Mouse (Mus musculus) Patski (cell line): ENCODE results near the gene 1110032A03Rik. TPM values are rescaled to one million over a fixed set of nuclear protein-coding genes. Genes with fewer than 3 reads are reported as not detected.

ENCODE experiments used
- ATAC-seq: fragments of 100-300 bp; one replicate; pipeline ENCODE4 v1.8.0; 2021
- CTCF ChIA-PET: fragments of 350-600 bp; sonication (Branson Sonifier 250); formaldehyde crosslinking; loops from one replicate; lab custom pipeline; 2022; ENCODE audit warnings: inconsistent platforms; lab: Charles Lee
- POLR2A ChIA-PET: fragments of 350-600 bp; sonication (Branson Sonifier 250); formaldehyde crosslinking; loops from one replicate; lab custom pipeline; 2022; ENCODE audit warnings: antibody characterized with exemption, inconsistent platforms; lab: Charles Lee
- DNase-seq: peaks from one replicate; pipeline ENCODE4 v3.0.0-alpha.2; 2011; ENCODE audit warnings: low read depth, low spot score
- H3K27me3 ChIP-seq: fragments of 371-371 bp; one replicate; pipeline ENCODE4 v1.5.1; 2021
- CTCF ChIP-seq: fragments of 100-300 bp; IDR thresholded peaks from one replicate; pipeline ENCODE4 v1.5.1; 2021
- in situ Hi-C: fragments of 300-500 bp; cut with MboI; formaldehyde crosslinking; loops from 3 replicates; pipeline ENCODE4 v1.11.1; 2018; ENCODE audit warnings: low pct_unique_long_range_greater_than_20kb, mixed read lengths
- polyA plus RNA-seq: library from polyadenylated mRNA; unstranded; gene quantifications from one replicate; pipeline ENCODE4 v1.2.3, GENCODE M21; 2021

The 1110032A03Rik gene
- polyA plus RNA-seq, 1 experiment from 2014 or later: 28.6 TPM

GRCm38 (mm10) chr9:50724147-50724546 lies 51.2 kb downstream of the 1110032A03Rik start:
- TF ChIP-seq CTCF: no peak
- CTCF ChIA-PET: interaction anchor here (1.0 to 2.4 kb wide), 2 partner anchors 16 to 43 kb away, joined by 3 to 7 read pairs; partner anchors contain the start of gene Fdxacb1
- DNase-seq (no peak), ATAC-seq (no peak)
- no peaks in the 10 kb centered on the region for H3K27me3 ChIP-seq
- POLR2A ChIA-PET: interaction anchor here (1.1 kb wide), 1 partner anchor 32 kb away, joined by 3 read pairs; no protein-coding TSS in a partner anchor
- in situ Hi-C loops: no loop called here

- no peak for TF ChIP-seq CTCF
- ChIA-PET POLR2A (no interaction called here), CTCF (interaction anchor here (0.7 to 2.4 kb wide), 2 partner anchors 10 to 44 kb away, joined by 3 to 7 read pairs; partner anchors contain the start of gene Fdxacb1)
- H3K27me3 ChIP-seq: no peaks in the 10 kb centered on the region
- DNase-seq (no peak), ATAC-seq (no peak)
- in situ Hi-C loops: no loop called here
These were observed 51.9 kb downstream of the 1110032A03Rik start for GRCm38 (mm10) chr9:50723406-50723805.

GRCm38 (mm10) chr9:50722451-50722911 lies 52.8 kb downstream of the 1110032A03Rik start:
- CTCF ChIA-PET: interaction anchor here (0.9 to 2.4 kb wide), 3 partner anchors 29 to 45 kb away, joined by 3 to 7 read pairs (median 3); partner anchors contain the start of gene Fdxacb1
- H3K27me3 ChIP-seq: no peaks in the 10 kb centered on the region
- ATAC-seq (no peak), DNase-seq (no peak)
- no peak for TF ChIP-seq CTCF
- in situ Hi-C loops: no loop called here
- POLR2A ChIA-PET: no interaction called here

GRCm38 (mm10) chr9:50721061-50721460 lies 54.3 kb downstream of the 1110032A03Rik start:
- no peak for DNase-seq

GRCm38 (mm10) chr9:50718878-50719277 lies 56.4 kb downstream of the 1110032A03Rik start:
- ChIA-PET CTCF (interaction anchor here (1.1 to 1.3 kb wide), 3 partner anchors 16 to 50 kb away, joined by 3 read pairs; partner anchors contain the start of gene Fdxacb1), POLR2A (no interaction called here)
- TF ChIP-seq CTCF: no peak
- no peaks in the 10 kb centered on the region for H3K27me3 ChIP-seq
- in situ Hi-C loops: loop anchor here (10.0 kb wide), 1 partner anchor 46 kb away; the partner anchor contains the start of gene Fdxacb1
- ATAC-seq (no peak), DNase-seq (no peak)

More at GRCm38 (mm10) chr9:50721061-50721460, 54.3 kb downstream of the 1110032A03Rik start:
- in situ Hi-C loops: no loop called here
- ATAC-seq: no peak
- POLR2A ChIA-PET: no interaction called here
- TF ChIP-seq CTCF: no peak
- H3K27me3 ChIP-seq: no peaks in the 10 kb centered on the region
- CTCF ChIA-PET: no interaction called here

- no peak for TF ChIP-seq CTCF
- ATAC-seq (no peak), DNase-seq (no peak)
- ChIA-PET POLR2A (no interaction called here), CTCF (no interaction called here)
- in situ Hi-C loops: loop anchor here (10.0 kb wide), 1 partner anchor 51 kb away; the partner anchor contains the start of gene Fdxacb1
- H3K27me3 ChIP-seq: no peaks in the 10 kb centered on the region
These were observed 61.1 kb downstream of the 1110032A03Rik start for GRCm38 (mm10) chr9:50714188-50714587.

Other genes with a start within 250 kb of the 1110032A03Rik start
- gene Pts, start 246.8 kb downstream of the 1110032A03Rik start, polyA plus RNA-seq: 65.9 TPM
- gene Il18, start 220.7 kb downstream of the 1110032A03Rik start, polyA plus RNA-seq: 3.6 TPM
- gene Bco2, start 220.3 kb downstream of the 1110032A03Rik start, polyA plus RNA-seq: 0.22 TPM
- not detected for gene Tex12, start 214.2 kb downstream of the 1110032A03Rik start, polyA plus RNA-seq
- gene Sdhd, start 171.7 kb downstream of the 1110032A03Rik start, polyA plus RNA-seq: 418 TPM
- gene Timm8b, start 171.6 kb downstream of the 1110032A03Rik start, polyA plus RNA-seq: 247 TPM
- gene Pih1d2, start 158.2 kb downstream of the 1110032A03Rik start, polyA plus RNA-seq: 8.2 TPM
- 25.4 TPM for gene Nkapd1, start 158.1 kb downstream of the 1110032A03Rik start, polyA plus RNA-seq
- gene Dlat, start 115.7 kb downstream of the 1110032A03Rik start, polyA plus RNA-seq: 134 TPM
- 14.6 TPM for gene Dixdc1, start 36.0 kb downstream of the 1110032A03Rik start, polyA plus RNA-seq
- 33.1 TPM for gene 2310030G06Rik, start 29.0 kb downstream of the 1110032A03Rik start, polyA plus RNA-seq
- 1,544 TPM for gene Cryab, start 24.2 kb downstream of the 1110032A03Rik start, polyA plus RNA-seq
- gene Hspb2, start 23.2 kb downstream of the 1110032A03Rik start, polyA plus RNA-seq: 12.9 TPM
- gene Fdxacb1, start 7.3 kb downstream of the 1110032A03Rik start, polyA plus RNA-seq: 6.5 TPM
- gene Alg9, start 501 bp downstream of the 1110032A03Rik start, polyA plus RNA-seq: 27.5 TPM
- 34.9 TPM for gene Ppp2r1b, start 69.8 kb upstream of the 1110032A03Rik start, polyA plus RNA-seq
- 17.3 TPM for gene Sik2, start 233.6 kb upstream of the 1110032A03Rik start, polyA plus RNA-seq